Mouse (Mus musculus) left cerebral cortex, adult 18-20 months (tissue): ENCODE measurements around the gene Capn8. TPM values are rescaled to one million over a fixed set of nuclear protein-coding genes. Genes with fewer than 3 reads are reported as not detected.
A peak's percentile ranks its signal among the peaks of the same experiment; 100 is the strongest.

ENCODE experiments used
- DNase-seq, 2 experiments: peaks; one replicate each; pipeline ENCODE4 v3.0.0; 2021 to 2022; ENCODE audit warnings: low spot score in 2 of 2, mixed read lengths in 1 of 2
- long read RNA-seq, 2 experiments: library from polyadenylated mRNA; stranded (forward); transcript quantifications; one replicate each; pipeline ENCODE4 v2.0.0; 2021
- total RNA-seq, 2 experiments: library from RNA; stranded (reverse); gene quantifications; 2 replicates each; pipeline ENCODE4 v1.2.3; 2021

Gene Capn8
- total RNA-seq: not detected
- long read RNA-seq, experiment 1: 0 reads
- long read RNA-seq, experiment 2: 0 reads

DNA sequence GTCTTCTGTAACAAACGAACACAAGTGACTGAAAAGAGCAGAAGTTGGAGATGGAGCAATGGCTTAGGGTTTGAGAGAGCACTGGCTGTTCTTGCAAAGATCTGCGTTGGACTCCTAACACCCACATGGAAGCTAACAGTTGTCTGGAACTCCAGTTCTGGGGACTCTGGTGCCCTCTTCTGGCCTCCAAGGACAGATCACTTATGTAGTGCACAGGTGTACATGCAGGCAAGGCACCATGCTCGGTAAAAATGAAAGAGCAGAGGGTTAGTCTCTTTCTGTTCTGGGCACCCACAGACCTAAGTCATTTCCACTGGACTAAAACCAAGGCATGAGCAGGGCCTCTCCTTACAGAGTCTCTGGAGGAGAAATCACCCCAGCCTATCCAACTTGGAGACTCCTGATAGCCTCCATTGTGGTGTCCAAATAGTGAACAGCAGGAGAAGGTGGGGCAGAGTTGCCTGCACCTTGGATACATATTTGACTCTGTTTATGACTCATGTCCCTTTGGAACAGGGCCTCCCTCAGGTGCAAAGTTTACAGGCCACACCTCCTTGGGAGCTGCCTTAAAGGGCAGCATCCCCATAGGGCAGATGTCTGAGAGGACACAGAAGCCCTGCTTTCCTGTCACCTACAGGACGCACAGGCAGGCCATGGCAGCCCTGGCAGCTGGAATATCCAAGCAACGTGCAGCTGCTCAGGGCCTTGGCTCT is at the start of gene Capn8:
Capn8 (plus strand) TSS at position 600 of the 713 bp plus-strand sequence.
- DNase-seq: no peak

DNA sequence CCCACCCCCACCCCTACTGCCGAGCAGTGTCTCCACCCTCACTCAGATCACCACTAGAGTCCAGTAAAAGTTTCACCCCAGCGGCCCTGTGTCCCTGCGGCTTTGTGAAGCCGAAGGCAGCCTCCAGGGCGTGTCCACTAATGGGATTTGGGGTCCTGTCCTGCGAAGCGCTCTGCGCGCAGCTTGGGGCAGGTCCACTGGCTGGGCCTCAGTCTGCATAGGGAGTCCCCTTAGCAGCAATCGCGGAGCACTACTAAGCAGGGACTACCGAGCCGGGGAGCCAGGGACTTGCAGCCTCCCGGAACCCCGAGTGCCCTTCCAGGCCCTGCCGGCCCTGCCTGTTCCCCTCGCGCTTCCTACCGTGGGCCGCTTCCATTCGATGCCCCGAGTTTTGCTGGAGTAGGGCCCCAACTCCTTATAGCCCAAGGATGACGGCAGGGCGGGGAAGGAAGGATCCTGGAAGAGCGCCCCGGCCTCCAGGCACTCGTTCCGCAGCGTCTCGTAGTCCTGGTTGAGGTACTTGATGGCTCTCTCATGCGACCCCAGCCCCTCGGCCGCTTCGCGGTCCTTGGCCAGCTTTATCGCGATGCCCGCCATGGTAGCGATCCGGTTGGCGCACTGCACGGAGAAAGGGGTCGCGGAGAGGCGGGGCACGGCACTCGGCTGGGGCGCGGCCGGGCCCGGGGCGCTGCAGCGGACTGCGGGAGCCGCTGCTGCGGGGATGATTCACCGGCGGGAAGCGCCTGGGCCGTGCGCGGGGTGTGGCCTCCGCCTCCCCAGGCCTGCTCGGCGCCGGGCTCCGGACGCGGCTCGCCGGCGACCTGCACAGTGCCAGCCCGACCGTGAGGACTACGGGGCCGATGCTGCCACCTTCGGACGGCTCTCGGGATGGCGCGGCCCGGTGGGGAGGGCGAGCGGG is 47.8 kb upstream of the Capn8 start, which contains the start of gene Capn2:
Capn2 (minus strand) TSS at position 851 of the 919 bp plus-strand sequence.
- DNase-seq: peak; percentile 74 to 78

DNA sequence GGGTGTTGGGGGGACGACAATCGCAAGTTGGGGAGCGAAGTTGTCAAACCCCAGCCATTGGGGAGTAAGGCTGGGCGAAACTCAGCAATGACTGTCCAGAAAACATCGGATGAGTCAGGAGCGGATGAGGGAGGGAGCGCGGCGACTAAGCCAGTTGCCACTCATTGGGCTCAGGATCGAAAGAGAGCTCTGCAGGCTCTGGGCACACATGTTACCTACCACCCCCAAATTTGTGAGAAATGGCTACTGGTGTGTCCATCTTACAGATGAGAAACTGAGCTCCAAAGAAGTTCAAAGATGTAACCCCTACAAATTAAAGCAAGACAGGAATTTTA is 47.2 kb upstream of the Capn8 start:
- DNase-seq: no peak

DNA sequence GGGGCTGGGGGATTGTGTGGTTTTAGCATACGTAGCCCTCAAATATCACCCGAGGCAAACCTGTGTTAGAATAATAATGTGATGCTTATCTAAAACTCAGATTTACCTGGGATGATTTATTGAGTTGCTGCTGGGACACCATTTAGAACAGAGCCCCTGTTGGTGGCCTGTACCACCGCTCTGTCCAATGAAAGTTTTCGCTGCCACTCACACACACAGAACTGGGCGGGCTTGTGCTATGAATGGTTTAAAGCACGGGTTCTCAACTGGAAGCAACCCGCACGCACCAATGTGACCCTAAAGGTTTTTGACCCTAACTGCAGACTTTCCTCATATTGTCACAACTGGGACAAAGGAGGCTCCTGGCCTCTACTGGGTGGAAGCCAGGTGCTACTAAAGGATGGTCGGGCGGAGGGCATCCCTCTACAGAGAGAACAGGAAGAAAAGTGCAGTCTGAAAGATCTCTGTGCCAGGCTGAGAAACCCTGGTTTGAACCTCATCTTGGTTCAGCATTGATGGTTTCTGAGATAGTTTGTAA is 46.6 kb upstream of the Capn8 start:
- DNase-seq: no peak

DNA sequence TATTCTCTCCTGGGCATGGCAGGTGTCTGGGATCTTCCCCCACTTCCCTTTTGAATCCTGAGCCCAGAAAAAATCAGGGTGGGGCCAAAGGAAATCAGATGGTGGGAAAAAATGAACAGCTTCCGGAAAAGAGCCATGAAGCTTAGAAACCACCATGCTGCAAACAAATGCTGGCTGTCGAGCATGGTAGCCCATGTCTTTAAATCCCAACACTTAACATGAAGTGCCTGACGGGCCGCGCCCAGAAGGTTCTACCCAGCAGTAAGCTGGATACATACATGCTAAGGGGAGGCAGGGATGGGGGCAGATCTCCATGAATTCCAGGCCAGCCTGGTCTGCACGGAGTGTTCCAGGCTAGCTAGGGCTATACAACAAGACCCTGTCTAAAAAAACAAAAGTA is 46.0 kb upstream of the Capn8 start:
- DNase-seq: no peak

DNA sequence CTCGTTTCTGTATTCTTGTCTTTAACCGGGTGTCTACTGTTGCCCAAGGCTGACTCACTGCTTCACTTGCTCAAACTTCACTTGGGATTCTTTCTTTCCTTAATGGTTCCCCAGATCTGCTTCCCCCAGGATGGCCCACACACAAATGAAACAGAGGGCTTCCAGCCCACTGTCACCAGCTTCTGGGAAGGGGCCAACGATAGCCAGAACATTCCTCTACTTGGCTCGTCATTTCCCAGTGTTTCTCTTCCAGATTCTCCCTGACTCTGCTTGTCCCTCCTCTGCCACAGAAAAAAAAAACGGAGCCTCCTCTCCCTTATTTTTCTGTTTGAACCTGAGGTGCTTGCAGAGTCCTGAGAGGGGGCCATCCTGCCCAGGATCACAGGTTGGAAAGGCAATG is 45.5 kb upstream of the Capn8 start:
- no peak for DNase-seq

DNA sequence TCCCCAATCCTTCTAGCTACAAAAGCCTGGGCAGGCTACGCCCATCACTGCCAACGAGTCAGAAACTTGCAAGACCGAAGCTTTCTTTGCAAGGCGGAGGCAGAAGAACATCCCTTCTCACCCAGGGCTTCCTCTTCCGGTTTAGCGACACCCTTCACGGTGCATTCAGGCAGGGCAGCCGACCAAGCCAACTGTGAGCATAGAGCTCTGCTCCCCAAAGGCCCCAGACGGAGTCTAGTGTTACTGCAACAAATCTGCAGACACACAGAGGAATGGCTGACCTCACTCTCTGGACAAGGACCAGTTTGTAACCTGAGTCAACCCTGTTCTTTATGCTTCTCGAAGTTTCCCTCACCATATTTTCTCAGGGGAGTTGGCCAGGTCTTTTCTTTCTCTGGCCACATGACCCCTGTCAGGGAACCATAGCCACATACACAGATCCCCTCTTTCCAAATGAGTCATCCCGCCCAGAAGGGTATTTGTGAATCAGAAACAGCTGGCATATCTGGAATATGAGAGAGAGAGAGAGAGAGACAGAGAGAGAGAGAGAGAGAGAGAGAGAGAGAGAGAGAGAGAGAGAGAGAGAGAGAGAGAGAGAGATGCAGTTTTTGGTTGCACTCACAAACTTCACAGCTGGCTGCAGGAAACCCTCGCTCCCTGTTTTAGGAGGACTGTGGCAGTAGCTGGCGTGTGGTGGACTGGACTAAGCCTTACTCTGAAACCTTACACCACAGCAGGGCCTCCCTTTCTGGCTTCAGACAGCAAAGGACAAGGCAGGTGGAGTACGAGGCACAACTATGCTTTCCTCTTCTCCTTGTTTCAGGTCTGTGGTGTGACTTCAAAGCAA is 44.5 kb upstream of the Capn8 start:
- no peak for DNase-seq

DNA sequence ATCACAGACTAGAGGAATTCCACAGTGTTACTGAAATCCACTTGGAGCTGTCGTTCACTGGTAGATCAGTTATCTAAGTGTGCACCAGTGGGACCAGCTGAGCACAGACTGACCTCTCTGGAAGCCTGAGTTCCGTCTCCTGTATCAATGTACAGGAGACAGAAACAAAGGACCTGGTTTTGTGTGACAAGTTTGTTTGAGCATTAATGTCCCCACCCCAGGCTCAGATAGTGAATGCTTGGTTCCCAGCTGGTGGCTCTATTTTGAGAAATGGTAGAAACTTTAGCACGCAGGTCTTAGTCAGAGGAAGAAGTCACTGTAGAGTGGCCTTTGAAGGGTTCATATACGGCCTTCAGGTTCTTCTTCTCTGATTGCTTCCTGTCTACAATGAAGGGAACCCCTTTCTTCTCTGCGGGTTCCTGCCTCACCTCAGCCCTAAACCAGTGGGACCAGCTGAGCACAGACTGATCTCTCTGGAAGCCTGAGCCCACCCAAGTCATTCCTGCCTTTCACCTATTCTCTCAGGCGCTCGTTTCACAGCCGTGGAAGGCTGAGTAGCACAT is 43.8 kb upstream of the Capn8 start:
- no peak for DNase-seq

DNA sequence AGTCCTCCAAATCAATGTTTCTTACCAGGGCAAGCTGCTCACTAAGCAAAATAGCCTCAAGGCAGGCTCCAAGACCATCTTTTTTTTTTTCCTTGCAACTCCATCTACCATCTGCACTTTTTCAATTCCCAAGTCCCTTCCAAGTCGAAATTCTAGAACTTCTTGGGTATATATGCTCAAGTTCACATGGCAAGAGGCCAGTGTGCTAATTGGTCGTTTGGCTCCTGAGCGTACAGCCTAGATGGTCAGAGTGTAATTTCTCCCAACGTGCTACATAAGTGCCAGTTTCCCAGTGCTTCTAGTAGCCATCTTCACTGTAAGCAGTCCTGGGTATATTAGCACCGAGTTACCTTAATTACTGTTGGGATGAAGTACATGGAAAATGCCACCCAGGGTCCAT is 41.8 kb upstream of the Capn8 start:
- DNase-seq: no peak

DNA sequence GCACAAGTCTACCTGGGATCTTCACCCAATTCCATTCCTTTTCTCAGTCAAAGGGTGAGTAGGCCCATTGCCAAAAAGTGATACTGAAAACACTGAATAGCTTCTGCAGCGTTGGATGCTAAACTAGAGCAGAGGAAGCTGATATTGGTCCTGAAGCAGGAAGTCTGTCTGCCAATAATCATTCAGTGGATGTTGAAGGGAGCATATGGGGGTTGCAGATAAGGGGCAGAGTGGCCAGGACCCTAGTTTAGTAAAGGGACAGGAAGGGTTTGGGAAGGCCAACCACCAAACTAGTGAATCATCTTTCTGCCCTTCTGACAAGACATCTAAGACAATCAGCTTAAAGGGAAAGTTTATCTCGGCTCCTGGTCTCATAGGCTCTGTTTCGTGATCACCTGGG is 41.1 kb upstream of the Capn8 start:
- DNase-seq: no peak

DNA sequence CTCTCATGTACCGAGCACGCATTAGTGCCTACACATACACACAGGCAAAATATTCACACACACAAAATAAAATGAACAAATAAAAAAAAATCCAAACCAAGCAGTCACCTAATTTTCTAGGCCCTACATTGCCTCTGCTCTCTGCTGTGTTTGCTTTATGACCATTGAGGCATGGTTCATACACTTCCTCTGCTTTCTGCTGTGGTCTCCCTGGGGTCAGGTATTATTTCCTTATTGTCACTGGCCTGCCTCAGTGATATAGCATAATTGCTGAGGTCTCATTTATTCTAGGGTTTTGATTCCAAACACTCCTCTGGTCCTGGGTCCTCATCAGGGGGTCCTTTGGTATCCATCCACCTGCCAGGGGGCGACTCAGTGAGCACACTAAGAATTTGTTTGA is 39.2 kb upstream of the Capn8 start:
- no peak for DNase-seq

DNA sequence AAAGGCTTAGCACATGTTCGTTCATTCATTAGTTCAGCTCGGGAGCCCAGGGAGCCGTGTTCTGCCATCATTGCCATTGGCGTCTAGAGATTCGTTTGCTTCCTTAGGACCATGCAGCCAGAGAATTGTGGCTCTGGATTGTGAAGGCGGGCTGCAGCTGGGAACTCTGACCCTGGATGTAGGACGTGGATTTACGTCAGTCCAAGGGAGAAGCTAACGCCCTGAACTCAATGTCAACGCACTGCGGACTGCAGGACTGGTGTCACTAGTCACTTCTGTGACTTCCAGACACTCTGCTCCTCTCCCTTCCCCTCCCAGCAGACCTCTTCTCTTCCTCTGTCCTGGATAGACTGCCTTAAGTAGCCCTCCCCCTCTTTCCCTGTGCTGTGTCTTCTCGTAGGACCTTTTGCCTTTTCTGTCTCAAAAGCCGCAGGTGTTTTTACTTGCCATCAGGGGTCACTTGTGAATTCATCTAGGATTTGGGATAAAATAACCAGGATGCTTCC is 37.5 kb upstream of the Capn8 start:
- DNase-seq: no peak

DNA sequence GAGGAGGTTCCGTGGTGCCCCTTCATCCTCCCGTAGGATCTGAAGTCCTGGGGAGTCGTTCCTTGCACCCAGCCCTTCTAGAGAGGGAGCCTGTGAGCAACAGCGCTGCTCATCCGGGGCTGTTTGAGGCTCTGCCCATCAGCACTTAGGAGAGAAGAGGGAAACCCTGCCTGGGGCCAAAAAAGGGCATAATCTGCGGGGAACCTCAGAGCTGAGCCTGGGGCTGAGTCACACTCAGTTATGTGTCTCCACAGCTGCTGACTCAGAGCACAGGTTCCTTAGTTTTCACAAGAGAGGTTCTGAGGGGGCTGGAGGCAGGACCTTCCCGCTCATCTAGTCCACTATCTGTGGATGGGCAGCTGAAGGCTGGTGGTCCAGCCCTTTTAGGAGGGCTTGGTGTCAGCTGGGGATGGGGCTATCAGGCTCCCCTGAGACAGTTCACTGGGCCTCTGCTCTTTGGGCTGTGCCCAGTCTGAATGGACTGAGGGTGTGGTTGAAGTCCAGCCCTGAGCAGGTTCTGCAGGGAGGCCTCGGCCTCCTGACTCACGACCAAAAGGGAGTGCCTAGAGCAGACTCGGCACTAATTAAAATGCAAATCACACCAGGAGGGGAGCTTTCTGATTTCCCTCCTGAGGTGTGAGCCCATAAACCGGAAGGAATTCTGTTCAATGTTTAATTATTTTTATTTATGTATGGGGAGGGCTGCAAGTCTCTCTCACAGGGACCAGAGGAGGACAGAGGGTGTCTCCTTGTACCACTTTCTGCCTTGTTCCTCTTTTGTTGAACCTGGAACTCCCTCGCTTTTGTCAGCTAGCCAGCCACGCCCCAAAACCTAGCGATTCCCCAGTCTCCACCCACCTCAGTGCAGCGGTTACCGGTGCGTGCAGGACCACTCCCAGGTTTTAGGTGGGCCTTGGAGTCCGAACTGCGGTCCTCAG is 36.6 kb upstream of the Capn8 start:
- no peak for DNase-seq

DNA sequence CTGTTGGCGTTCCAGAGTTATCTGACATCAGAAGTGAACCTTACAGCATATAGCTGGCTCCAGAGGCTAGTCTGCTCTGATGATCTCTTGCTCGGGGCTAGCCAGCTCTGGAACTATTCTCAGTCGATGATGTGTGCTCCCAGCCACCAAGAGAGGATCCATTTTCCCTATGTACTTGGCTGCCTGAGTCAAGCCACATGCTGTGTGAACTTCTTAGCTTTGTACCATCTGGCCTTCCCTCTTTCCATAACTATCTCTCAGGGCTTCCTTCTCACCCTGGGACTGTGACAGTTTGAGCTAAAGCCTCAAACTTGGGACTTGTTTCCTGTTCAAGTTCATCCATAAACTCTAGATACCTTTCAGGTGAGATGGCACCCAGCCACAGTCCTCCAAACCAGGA is 31.2 kb upstream of the Capn8 start:
- no peak for DNase-seq

DNA sequence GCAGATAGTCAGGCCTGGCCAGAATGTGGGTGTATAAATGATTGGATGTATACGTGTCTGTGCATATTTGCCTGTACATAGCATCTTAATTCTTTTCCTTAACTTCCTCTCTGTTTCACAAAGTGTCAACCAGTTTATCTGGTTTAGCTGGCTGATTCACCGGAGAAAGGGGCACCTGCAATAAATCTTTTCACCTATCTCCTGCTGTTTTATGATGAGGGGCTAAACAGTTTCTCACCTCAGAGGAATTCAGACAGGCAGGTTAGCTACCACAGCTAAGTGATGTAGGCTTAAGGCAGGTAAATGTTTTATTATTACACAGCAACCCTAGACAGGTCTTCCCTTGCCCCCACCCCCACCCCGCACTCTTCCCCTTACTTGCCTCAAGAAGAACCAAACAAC is 29.7 kb upstream of the Capn8 start:
- DNase-seq: no peak

DNA sequence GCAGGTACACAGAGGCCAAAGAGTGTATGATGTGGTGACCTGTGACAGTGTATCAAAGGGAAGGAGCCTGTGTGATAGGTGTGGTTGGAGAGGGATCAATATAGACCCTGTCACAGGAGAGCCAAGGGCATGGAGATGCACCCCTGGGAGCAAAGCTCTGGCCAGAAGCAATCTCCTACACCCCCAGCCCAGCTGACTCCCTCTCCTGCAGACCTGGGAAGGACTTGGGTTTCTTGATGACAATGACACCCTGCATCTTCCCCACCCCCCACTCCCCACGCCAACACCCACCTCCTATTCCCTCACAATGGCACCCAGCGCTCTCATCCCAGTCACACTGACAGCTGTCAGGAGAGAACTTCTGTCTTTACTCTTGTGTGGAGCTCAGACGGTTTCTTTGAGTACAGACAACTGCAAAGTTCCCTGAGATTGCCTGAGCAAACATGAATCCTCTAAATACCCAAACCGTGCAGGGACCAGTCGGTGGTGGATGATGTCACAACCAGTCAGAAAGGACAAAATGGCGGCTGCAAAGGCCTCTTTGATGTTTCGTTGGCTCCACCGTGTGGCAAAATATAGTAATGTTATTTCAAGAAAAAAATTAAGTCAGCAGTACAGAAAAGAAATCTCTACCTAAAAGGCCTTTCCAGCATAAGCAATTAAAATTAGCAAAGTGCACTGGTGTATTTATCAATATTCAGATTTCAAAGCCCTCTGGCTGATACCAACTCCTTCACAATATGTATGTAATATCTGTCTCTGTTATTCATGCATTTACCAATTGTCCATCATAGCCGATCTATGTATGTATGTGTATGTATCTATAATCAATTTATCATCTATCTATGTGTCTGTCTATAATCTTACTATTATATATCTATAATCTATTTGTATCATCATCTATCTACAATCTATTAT is 25.5 kb upstream of the Capn8 start:
- DNase-seq: peak; percentile 76 to 78

DNA sequence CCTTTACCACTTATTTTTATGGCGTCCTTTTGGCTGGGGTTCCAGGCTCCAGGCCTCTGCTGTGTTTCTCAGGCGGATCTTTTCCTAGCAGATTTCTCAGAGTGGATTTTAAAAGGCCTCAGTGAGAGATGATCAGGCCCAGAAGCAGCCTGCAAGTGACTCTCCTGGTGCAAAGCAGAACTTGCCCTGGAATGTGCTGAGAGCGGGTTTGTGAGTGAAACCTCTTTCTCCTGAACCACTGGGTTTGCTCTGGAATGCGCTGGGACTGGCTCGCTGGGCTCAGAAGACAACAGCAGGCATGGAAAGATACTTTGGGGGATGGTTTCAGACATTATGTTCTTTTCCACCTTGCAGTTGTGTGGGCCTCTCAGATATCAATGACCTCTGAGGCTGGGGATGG is 22.7 kb upstream of the Capn8 start:
- no peak for DNase-seq

DNA sequence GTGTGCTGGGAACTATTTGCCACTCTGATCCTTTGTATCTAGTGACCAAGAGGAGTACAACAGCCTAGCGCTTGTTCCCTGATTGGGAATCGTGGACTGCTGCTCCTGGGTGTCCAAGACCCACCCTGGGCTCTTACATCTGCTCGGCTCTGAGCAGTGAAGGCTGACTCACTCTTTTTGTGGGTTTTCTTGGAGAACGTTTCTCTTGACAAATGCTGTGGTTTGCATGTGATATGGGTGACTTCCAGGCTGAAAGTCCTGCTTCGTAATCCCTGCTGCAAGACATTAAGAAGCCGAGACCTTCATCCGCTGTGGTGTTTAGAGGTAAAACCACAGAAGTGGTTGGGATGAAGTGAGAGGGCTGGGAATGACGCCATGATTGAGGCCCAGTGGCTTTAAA is 21.7 kb upstream of the Capn8 start:
- DNase-seq: no peak

DNA sequence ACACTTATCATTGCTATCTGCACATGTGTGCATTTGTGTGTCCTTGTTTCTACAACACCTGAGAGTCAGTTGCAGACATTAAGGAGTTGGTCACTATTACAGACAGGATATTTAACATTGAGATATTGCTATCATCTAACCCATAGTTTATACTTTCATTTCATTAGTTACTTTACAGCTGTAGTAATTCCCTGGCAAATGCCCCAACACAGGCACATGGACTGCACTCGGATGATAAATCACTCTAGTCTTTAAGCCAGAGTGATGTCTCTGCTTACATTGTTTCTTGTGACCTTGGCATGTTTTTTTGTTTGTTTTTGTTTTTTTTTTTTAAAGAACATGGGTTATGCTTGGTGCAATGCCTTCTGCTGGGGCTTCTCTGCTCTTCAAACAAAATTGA is 20.9 kb upstream of the Capn8 start:
- no peak for DNase-seq
